In the genomic region with DNA sequence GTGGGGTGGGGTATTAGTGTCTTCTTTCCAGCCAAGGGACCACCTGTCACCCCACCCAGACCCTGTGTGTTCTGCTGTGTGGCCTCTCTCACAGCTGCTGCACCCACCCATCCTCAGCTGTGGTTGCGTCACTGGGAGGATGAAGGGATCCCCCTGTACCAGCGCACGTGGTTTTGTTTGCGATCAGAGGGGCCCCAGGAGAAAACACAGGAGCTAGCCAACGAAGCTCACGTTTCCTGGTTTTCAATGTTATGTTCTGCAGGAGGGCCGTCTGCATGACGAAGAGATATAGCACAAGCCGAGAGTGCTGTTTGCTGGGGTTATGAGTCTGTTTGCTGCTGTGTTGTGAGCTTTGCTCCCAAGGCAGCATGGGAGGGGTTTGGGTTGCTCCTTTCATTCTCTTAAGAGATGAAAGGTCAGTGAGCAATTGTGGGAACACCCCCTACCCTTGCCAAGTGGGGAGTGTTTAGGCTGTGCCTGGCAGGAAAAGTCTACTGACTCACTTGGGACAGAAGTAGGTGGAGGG, we compare ENCODE assay signal across 10 mouse cellular contexts.
DNase-seq lines count a peak whose midpoint lies in the region; ATAC-seq lines count a peak whose summit lies in the region.
"Had no signal": no experiment of that assay in that cellular context is flagged by ENCODE, and none has a peak within 500 bp of the region (broad histone marks: within the 10 kb centered on the region; RNA-seq: fewer than 3 reads in every experiment).

No protein-coding gene starts in this region.

- H3K9me3 ChIP-seq in midbrain, embryonic 10.5 days (replicated peaks) = no peaks in the 10 kb centered on the region
- H3K9me3 ChIP-seq in midbrain, embryonic 15.5 days = no peaks in the 10 kb centered on the region
- H3K9me3 ChIP-seq in hindbrain, embryonic 16.5 days (ENCODE audit: control insufficient read depth, low read length) = no peaks in the 10 kb centered on the region
- H3K9me3 ChIP-seq in midbrain, embryonic 12.5 days = no peaks in the 10 kb centered on the region
- H3K9me3 ChIP-seq: limb, embryonic 15.5 days had no signal

- no peak for ATAC-seq in midbrain, embryonic 15.5 days (replicated peaks)
- no peak for ATAC-seq in hindbrain, embryonic 16.5 days
- ATAC-seq in midbrain, embryonic 12.5 days (ENCODE audit: low FRiP score, low read depth) = peak; percentile 41; the same call in 1 of the 2 replicates
- ATAC-seq: Patski had no signal

- no peak overlapping the region for H3K9ac ChIP-seq in midbrain, embryonic 15.5 days
- H3K9ac ChIP-seq in hindbrain, embryonic 16.5 days (ENCODE audit: low read depth, low read length) = no peak overlapping the region
- no peak overlapping the region for H3K9ac ChIP-seq in midbrain, embryonic 12.5 days (replicated peaks)
- H3K9ac ChIP-seq: limb, embryonic 15.5 days had no signal

- H3K36me3 ChIP-seq in midbrain, embryonic 10.5 days = no peaks in the 10 kb centered on the region
- H3K36me3 ChIP-seq in midbrain, embryonic 15.5 days (replicated peaks) = no peaks in the 10 kb centered on the region
- no peaks in the 10 kb centered on the region for H3K36me3 ChIP-seq in hindbrain, embryonic 16.5 days (ENCODE audit: control insufficient read depth, insufficient read depth, low read length)
- no peaks in the 10 kb centered on the region for H3K36me3 ChIP-seq in midbrain, embryonic 12.5 days
- H3K36me3 ChIP-seq: limb, embryonic 15.5 days had no signal

- H3K27me3 ChIP-seq in midbrain, embryonic 10.5 days (ENCODE audit: low read depth, poor library complexity, severe bottlenecking) = no peaks in the 10 kb centered on the region
- H3K27me3 ChIP-seq in midbrain, embryonic 15.5 days (replicated peaks) = no peaks in the 10 kb centered on the region
- no peaks in the 10 kb centered on the region for H3K27me3 ChIP-seq in hindbrain, embryonic 16.5 days (replicated peaks; ENCODE audit: control insufficient read depth, insufficient read depth, low read length)
- no peaks in the 10 kb centered on the region for H3K27me3 ChIP-seq in midbrain, embryonic 12.5 days
- H3K27me3 ChIP-seq: limb, embryonic 15.5 days; Patski had no signal

- intact Hi-C loops in gastrocnemius, postnatal 14 days (cut with DNase I; ENCODE audit: low total_unique reads) = no loop called here

- 39% methylated on average over 9 of the region's 9 CpGs for WGBS in midbrain, embryonic 10.5 days
- WGBS in midbrain, embryonic 15.5 days = 34% methylated on average over 9 of the region's 9 CpGs
- 34% methylated on average over 9 of the region's 9 CpGs for WGBS in hindbrain, embryonic 16.5 days
- WGBS in midbrain, embryonic 12.5 days = 33% methylated on average over 9 of the region's 9 CpGs

- peaks cover 9% of the 10 kb centered on the region for H3K4me1 ChIP-seq in midbrain, embryonic 10.5 days
- H3K4me1 ChIP-seq in midbrain, embryonic 15.5 days = peaks cover 5% of the 10 kb centered on the region; the same call in 1 of the 2 replicates
- H3K4me1 ChIP-seq in hindbrain, embryonic 16.5 days (ENCODE audit: control insufficient read depth, insufficient read depth, low read depth, low read length) = peaks cover 2% of the 10 kb centered on the region; the same call in 1 of the 2 replicates
- H3K4me1 ChIP-seq in midbrain, embryonic 12.5 days = no peaks in the 10 kb centered on the region

- DNase-seq in midbrain, embryonic 10.5 days (ENCODE audit: low spot score) = no peak
- peak; percentile 44 for DNase-seq in gastrocnemius, postnatal 14 days
- no peak for DNase-seq in cerebellum, postnatal 25 days
- no peak for DNase-seq in T-cell, adult 2 months (ENCODE audit: low spot score)
- no peak for DNase-seq in left cerebral cortex, adult 8-10 months (ENCODE audit: low spot score in 2 of 2)

- no peak overlapping the region for H3K4me2 ChIP-seq in midbrain, embryonic 15.5 days
- H3K4me2 ChIP-seq in hindbrain, embryonic 16.5 days (ENCODE audit: low read length) = peak overlapping the region; percentile 8; the same call in 1 of the 2 replicates
- H3K4me2 ChIP-seq in midbrain, embryonic 12.5 days (replicated peaks) = no peak overlapping the region
- H3K4me2 ChIP-seq: limb, embryonic 15.5 days had no signal

- H3K4me3 ChIP-seq in midbrain, embryonic 10.5 days = no peak overlapping the region
- no peak overlapping the region for H3K4me3 ChIP-seq in midbrain, embryonic 15.5 days
- H3K4me3 ChIP-seq in hindbrain, embryonic 16.5 days (ENCODE audit: low read length) = no peak overlapping the region
- H3K4me3 ChIP-seq in midbrain, embryonic 12.5 days = no peak overlapping the region
- H3K4me3 ChIP-seq: limb, embryonic 15.5 days had no signal

- 0 out of 2 replicates have a peak overlapping the region, but pooled peaks have one; percentile 17 for H3K27ac ChIP-seq in midbrain, embryonic 10.5 days (replicated peaks)
- no peak overlapping the region for H3K27ac ChIP-seq in midbrain, embryonic 15.5 days
- H3K27ac ChIP-seq in hindbrain, embryonic 16.5 days (ENCODE audit: low read depth, low read length) = no peak overlapping the region
- no peak overlapping the region for H3K27ac ChIP-seq in midbrain, embryonic 12.5 days (replicated peaks)
- H3K27ac ChIP-seq: limb, embryonic 15.5 days had no signal
